Mouse (Mus musculus) midbrain, embryonic 12.5 days (tissue): ENCODE measurements around the gene Nfil3. TPM values are rescaled to one million over a fixed set of nuclear protein-coding genes. Genes with fewer than 3 reads are reported as not detected.

Experiments used
- ATAC-seq: fragments of 200-750 bp; cut with Nextera tagmentation; 2 replicates; pipeline ENCODE4 v1.8.0; 2017; ENCODE audit warnings: low read depth, moderate TSS enrichment, moderate library complexity; ENCODE audit not compliant: low FRiP score
- H3K27ac ChIP-seq: fragments of 300-500 bp; sonication (generic); replicated peaks from 2 replicates; pipeline ENCODE4 v1.5.1; 2016; ENCODE audit warnings: mild to moderate bottlenecking
- H3K27me3 ChIP-seq: fragments of 300-500 bp; sonication (generic); 2 replicates; pipeline ENCODE4 v1.6.1; 2016; ENCODE audit warnings: mild to moderate bottlenecking
- H3K36me3 ChIP-seq: fragments of 300-500 bp; sonication (generic); 2 replicates; pipeline ENCODE4 v1.6.1; 2016
- H3K4me1 ChIP-seq: fragments of 300-500 bp; sonication (generic); 2 replicates; pipeline ENCODE4 v1.6.1; 2016
- H3K4me2 ChIP-seq: fragments of 300-500 bp; sonication (generic); replicated peaks from 2 replicates; pipeline ENCODE4 v1.6.1; 2016; ENCODE audit warnings: mild to moderate bottlenecking, moderate library complexity
- H3K4me3 ChIP-seq: fragments of 300-500 bp; sonication (generic); 2 replicates; pipeline ENCODE4 v1.5.1; 2016; ENCODE audit warnings: mild to moderate bottlenecking
- H3K9ac ChIP-seq: fragments of 300-500 bp; sonication (generic); replicated peaks from 2 replicates; pipeline ENCODE4 v1.6.1; 2016; ENCODE audit warnings: mild to moderate bottlenecking, moderate library complexity
- H3K9me3 ChIP-seq: fragments of 300-500 bp; sonication (generic); 2 replicates; pipeline ENCODE4 v1.6.1; 2016; ENCODE audit warnings: mild to moderate bottlenecking
- WGBS: fragments of 180-500 bp; shearing (Covaris S2); methylation state at CpG from one replicate; pipeline ENCODE4 v1.1.7; 2016; 5-methylcytosine and 5-hydroxymethylcytosine counted together
- polyA plus RNA-seq: library from polyadenylated mRNA; unstranded; fragments of >200 nt; fragmentation: Nextera tagmentation; extraction: Ambion mirVana; gene quantifications from 2 replicates; pipeline ENCODE4 v1.2.1, GENCODE M21; 2016

Nfil3 gene
- polyA plus RNA-seq, 1 experiment from 2014 or later: 28.5 TPM

DNA sequence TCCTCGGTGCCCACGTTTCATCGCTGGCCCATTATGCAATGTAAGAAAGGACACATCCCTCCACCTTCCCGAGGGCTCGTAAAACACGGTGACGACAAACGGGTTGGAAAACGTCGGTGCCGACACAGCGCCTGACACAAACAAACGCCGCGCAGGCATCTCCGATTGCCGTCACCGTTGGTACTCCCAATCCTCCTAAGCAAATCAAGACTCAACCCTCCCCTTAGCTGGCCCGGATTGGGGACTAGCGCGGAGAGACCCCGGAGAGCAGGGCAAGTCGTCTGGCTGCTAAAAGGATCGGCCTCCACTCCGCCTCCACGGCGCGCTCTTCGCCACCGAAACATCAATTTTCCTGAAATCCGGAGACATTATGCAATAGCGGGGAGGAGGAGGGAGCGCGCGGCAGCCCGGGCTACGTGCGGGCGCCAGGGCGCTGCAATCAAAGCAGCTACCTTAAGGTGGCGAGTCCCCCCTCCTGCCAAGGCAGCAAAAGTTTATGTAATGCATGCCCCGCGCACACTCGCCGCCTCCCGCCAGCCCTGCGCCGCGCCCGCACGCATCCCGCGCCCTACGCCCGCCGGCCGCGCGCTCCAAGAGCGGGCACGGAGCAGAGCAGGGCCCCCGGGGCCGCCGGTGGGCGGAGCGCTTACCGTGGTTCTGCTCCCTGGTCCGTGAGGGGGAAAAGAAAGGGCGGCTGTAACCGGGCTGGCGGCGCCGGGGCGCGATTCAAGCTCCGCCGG, 492 bp downstream of the Nfil3 start:
- WGBS: under 1% methylated on average over 70 of the region's 77 CpGs
- Histone ChIP-seq H3K4me1 (peaks cover 38% of the 10 kb centered on the region), H3K4me2 (peak overlapping the region; percentile 96), H3K9me3 (no peaks in the 10 kb centered on the region), H3K9ac (peak overlapping the region; percentile 81), H3K27ac (peak overlapping the region; percentile 94), H3K27me3 (peaks cover 38% of the 10 kb centered on the region), H3K4me3 (peak overlapping the region; percentile 87), H3K36me3 (no peaks in the 10 kb centered on the region)
- peak; percentile 75 for ATAC-seq

DNA sequence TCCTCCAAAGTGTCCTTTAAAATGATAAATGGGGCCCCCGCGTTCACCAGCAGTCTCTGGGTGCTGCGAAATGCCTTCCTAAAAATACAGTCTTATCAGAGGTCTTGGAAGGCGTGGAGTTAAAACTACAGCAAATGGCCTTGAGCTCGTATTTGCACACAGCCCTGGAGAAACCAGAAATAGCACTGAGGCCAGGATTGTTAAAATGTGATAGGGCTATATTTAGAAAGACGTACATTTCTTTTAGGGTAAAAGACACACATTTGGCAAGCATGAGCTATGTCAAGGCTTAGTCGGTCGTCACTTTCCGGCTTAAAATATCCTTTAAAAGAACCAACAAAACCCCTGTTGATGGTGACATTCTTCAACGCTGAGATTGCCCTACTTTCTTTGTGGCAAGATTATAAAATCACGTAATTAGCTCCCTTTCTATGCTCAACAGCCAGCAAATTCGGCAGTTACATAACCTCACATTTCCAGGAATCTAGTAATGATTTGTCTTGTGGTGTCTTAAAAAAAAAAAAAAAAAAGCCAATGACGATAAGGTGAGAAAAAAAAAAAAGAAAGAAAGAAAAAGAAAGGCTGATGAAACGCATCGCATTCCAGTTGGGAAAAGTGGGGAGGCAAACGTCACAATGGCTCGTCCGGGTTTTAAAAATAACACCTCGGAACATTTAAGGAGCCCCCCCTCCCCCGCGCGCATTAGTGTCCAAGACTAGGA, 1.4 kb downstream of the Nfil3 start:
- Histone ChIP-seq H3K27me3 (peaks cover 38% of the 10 kb centered on the region), H3K9me3 (no peaks in the 10 kb centered on the region)

DNA sequence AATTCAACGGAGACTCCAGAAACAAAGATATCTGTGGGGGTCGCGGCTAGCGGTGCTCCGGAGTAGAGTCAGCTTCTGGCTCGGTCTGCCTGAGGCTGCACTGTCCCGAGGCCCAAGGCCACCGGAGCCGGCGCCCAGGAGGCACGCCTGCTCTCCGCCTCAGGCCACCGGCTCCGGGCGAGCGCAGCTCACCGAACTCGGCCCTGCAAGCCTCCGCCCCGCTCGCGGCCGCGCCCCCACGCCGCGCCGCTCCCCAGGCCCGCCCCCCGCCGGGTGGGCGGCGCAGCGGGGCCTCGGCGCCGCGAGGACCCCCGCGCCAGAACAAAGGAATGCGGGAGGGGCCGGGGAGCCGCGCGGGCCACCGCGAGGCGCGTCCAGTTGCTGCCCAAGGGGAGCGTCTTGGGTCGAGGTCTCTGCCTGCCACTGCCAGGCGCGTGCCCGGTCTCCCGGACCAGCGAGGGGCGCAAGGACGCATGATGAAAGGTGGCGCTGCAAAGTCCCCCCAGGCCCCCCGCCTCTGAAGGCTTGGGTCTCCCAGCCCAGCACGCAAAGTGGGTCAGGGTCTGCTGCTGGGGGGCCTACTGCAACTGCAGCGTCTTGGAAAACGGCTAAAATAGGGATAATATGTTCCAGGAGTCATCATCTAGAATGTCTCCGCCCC, 2.4 kb downstream of the Nfil3 start:
- peaks cover 36% of the 10 kb centered on the region for H3K27me3 ChIP-seq
- H3K4me1 ChIP-seq: peaks cover 40% of the 10 kb centered on the region
- H3K9me3 ChIP-seq: no peaks in the 10 kb centered on the region
- peak overlapping the region; percentile 83 for H3K9ac ChIP-seq
- peak overlapping the region; percentile 65 for H3K4me3 ChIP-seq
- H3K4me2 ChIP-seq: peak overlapping the region; percentile 96
- H3K27ac ChIP-seq: peak overlapping the region; percentile 86
- 0 out of 2 replicates have a peak, but pooled peaks have one; percentile 32 for ATAC-seq
- 2% methylated on average over 49 of the region's 64 CpGs for whole genome bisulfite sequencing
- H3K36me3 ChIP-seq: no peaks in the 10 kb centered on the region

More for the DNA sequence above, 1.4 kb downstream of the Nfil3 start:
- Histone ChIP-seq H3K36me3 (no peaks in the 10 kb centered on the region), H3K27ac (peak overlapping the region; percentile 94), H3K4me2 (peak overlapping the region; percentile 96), H3K4me3 (peak overlapping the region; percentile 87), H3K9ac (peak overlapping the region; percentile 81), H3K4me1 (peaks cover 40% of the 10 kb centered on the region)
- WGBS: under 1% methylated on average over 22 of the region's 22 CpGs
- no peak for ATAC-seq

DNA sequence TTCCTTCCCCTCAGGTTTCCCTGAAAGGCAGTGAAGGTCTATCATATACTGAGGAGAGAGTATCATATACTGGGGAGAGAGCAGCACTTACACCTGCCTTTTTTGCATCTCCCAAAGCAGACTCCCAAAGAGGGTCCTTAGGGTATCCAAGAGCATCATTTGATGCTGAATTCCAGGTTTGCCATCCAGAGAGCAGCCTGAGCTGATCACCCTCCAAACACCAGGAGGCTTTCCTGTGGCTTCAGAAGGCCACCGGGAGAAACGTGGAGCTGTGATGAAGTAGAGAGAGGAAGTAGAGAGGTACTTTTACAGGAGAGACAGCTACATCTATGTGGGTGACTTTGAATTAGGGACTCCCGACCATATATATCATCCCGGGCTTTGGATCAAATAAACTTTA, 3.1 kb downstream of the Nfil3 start:
- WGBS: 26% methylated on average over 4 of the region's 4 CpGs
- Histone ChIP-seq H3K4me1 (peaks cover 40% of the 10 kb centered on the region), H3K4me3 (peak overlapping the region; percentile 65), H3K4me2 (peak overlapping the region; percentile 96), H3K36me3 (no peaks in the 10 kb centered on the region), H3K9ac (peak overlapping the region; percentile 83), H3K9me3 (no peaks in the 10 kb centered on the region), H3K27me3 (peaks cover 33% of the 10 kb centered on the region), H3K27ac (peak overlapping the region; percentile 86; the same call in 1 of the 2 replicates)
- ATAC-seq: no peak

DNA sequence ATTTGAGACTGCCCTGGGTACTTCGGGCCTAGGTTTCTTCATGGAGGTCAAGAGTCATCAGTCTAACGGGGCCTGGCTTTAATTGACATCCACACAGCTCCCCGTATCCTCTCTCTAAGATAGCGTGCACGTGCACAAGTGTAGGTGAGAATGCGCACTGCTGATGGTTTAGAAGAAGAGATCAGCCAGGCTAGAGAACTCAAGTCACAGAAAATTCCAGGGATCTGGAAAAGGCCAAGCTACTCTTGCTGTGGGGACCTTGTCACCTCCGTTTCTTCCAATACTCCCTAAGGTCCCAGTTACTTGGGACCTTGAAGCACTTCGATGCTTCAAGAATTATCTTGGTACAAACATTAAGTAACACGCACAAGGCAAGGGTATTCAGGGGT, 3.7 kb downstream of the Nfil3 start:
- peak overlapping the region; percentile 96 for H3K4me2 ChIP-seq
- WGBS: 78% methylated on average over 9 of the region's 9 CpGs
- peaks cover 39% of the 10 kb centered on the region for H3K4me1 ChIP-seq
- H3K4me3 ChIP-seq: no peak overlapping the region
- H3K27ac ChIP-seq: no peak overlapping the region
- H3K9me3 ChIP-seq: no peaks in the 10 kb centered on the region
- no peak for ATAC-seq
- peaks cover 31% of the 10 kb centered on the region for H3K27me3 ChIP-seq
- no peak overlapping the region for H3K9ac ChIP-seq
- H3K36me3 ChIP-seq: no peaks in the 10 kb centered on the region

DNA sequence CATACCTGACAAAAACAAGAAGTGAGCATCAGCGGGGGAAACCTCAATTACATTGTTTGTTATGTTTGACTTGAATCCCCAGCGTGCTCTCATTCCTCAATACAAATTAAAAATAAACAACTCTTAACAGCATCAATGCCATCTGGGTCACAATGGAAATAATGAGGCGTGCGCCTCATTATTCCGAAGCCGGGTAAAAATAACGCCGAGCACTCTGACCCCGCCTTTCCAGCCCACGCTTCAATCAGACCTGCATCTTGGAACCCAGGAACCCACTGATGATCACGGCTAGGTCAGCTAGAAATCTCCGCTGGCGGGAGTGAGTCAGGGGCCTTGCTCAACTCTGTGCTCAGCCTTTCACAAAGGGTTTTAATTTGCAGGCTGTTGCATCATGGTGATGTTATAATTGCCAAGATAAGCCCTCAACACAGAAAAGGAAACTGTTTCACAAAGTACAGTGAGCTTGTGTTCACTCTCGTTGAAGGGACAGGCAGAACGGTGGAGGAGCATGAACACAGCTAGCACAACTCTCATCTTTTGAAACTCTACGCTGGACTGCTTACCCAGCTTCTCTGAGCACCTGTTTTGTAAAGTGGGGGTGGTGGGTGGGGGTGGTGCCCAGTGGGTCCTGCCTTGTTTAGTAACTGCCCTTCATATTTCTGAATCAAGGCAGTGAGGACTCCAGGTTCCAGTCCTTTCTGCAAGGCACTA, 4.2 kb downstream of the Nfil3 start:
- peaks cover 26% of the 10 kb centered on the region for H3K27me3 ChIP-seq
- 36% methylated on average over 16 of the region's 16 CpGs for WGBS
- no peak overlapping the region for H3K27ac ChIP-seq
- H3K36me3 ChIP-seq: no peaks in the 10 kb centered on the region
- no peak for ATAC-seq
- H3K4me2 ChIP-seq: peak overlapping the region; percentile 96
- H3K9me3 ChIP-seq: no peaks in the 10 kb centered on the region
- peaks cover 33% of the 10 kb centered on the region for H3K4me1 ChIP-seq
- H3K4me3 ChIP-seq: no peak overlapping the region
- H3K9ac ChIP-seq: 0 out of 2 replicates have a peak overlapping the region, but pooled peaks have one; percentile 1

DNA sequence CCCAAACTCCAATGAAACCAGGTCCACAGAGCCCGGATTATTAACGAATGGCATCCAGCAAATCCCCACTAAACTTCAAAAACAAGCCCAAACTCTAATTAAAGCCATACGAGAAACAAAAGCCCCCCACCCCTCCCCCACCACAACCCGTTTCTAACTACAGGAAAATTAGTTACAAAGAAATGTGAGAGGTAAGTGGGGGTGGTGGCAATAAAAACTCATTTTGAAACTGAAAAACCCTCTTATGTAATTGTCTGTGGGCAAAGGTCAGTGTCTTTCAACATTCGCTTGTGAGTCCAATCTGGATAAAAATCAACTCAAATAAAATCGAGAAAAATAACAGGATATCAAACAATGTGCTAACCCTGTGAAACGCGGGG, 4.8 kb downstream of the Nfil3 start:
- no peaks in the 10 kb centered on the region for H3K36me3 ChIP-seq
- no peak overlapping the region for H3K27ac ChIP-seq
- peaks cover 20% of the 10 kb centered on the region for H3K27me3 ChIP-seq
- peaks cover 31% of the 10 kb centered on the region for H3K4me1 ChIP-seq
- no peak for ATAC-seq
- H3K4me2 ChIP-seq: peak overlapping the region; percentile 96; the same call in 1 of the 2 replicates
- H3K9ac ChIP-seq: no peak overlapping the region
- H3K4me3 ChIP-seq: no peak overlapping the region
- WGBS: 28% methylated on average over 8 of the region's 8 CpGs
- no peaks in the 10 kb centered on the region for H3K9me3 ChIP-seq

DNA sequence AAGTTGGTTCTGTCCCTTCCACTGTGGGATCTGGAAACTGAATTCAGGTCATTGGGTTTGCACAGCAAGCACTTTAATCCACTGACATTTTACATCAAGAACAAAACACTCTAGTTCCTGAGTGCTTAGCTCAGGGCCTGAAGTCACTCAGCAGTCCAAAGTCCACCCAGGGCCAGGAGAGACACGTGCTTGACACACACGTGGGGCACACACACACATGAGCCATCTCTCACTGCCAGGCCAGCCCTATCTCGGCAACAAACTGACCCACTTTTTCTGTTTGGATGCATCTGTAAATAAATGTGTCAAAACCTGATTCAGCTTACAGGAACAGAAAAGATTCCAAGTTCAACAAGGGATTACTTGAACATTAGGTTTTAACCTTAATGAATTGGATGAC, 6.2 kb downstream of the Nfil3 start:
- Histone ChIP-seq H3K4me3 (no peak overlapping the region), H3K4me1 (peaks cover 31% of the 10 kb centered on the region), H3K36me3 (no peaks in the 10 kb centered on the region), H3K27me3 (peaks cover 20% of the 10 kb centered on the region), H3K27ac (no peak overlapping the region), H3K9me3 (no peaks in the 10 kb centered on the region), H3K4me2 (no peak overlapping the region), H3K9ac (no peak overlapping the region)
- no peak for ATAC-seq
- 75% methylated on average over 3 of the region's 3 CpGs for WGBS

DNA sequence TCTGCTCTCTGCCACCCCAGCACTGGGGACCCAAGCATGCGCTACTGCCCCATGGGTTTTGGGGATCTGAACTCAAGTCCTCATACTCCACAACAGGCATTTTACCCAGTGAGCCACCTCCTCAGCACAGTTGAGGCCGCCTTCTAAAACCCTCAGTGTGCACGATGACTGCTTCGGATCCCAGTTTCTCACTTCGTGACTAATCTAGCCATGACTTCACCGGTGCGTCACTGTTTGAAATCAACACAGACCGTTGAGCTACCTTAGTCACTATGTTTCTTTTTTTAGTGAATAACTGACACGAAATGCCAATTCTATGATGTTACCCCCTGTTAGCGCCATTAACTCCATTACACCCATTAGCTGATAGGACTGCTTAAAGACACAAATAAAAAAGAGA, 7.4 kb downstream of the Nfil3 start:
- H3K36me3 ChIP-seq: peaks cover 4% of the 10 kb centered on the region; the same call in 1 of the 2 replicates
- no peak overlapping the region for H3K4me3 ChIP-seq
- H3K27me3 ChIP-seq: peaks cover 17% of the 10 kb centered on the region
- no peaks in the 10 kb centered on the region for H3K9me3 ChIP-seq
- no peak overlapping the region for H3K4me2 ChIP-seq
- no peak overlapping the region for H3K27ac ChIP-seq
- WGBS: 95% methylated on average over 10 of the region's 10 CpGs
- H3K9ac ChIP-seq: no peak overlapping the region
- H3K4me1 ChIP-seq: peaks cover 26% of the 10 kb centered on the region
- no peak for ATAC-seq

DNA sequence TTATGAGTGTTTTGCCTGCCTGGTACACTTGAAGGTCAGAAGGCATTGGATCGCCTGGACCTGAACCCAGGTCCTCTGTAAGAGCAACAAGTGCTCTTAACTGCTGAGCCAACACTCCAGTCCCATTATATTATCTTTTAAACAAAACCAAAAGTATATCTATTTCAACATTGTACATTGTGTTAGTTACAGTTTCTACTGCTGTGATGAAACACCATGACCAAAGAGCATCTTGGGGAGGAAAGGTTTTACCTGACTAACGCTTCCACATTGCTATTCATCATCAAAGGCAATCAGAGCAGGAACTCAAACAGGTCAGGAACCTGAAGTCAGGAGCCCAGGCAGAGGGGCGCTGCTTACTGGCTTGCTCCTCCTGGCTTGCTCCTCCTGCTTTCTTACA, 8.2 kb downstream of the Nfil3 start:
- Histone ChIP-seq H3K36me3 (peaks cover 12% of the 10 kb centered on the region; the same call in 1 of the 2 replicates), H3K4me3 (no peak overlapping the region), H3K27ac (no peak overlapping the region), H3K4me2 (no peak overlapping the region), H3K9ac (no peak overlapping the region), H3K4me1 (peaks cover 24% of the 10 kb centered on the region), H3K9me3 (no peaks in the 10 kb centered on the region), H3K27me3 (peaks cover 11% of the 10 kb centered on the region)
- no peak for ATAC-seq
- 92% methylated on average over 3 of the region's 3 CpGs for WGBS

DNA sequence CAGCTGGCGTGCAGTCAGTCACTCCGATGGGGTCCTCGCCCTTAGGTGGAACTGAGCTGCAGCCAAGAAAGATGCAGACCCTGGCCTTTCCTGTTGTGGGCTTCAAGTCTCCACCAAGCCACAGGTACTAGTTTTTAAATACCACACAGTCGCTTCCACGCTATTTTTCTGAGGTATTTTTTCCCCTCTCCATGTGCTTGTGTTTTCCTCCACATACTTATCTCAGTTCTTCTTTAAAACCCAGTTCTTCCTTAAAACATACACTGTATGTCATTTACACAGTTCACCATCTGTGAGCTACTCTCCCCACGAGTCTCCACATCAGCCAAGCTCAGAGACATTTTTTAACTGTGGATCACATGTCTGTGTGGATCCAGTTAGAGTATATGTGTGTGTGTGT, 10.0 kb downstream of the Nfil3 start:
- Histone ChIP-seq H3K9ac (no peak overlapping the region), H3K4me3 (no peak overlapping the region)
- ATAC-seq: no peak

More for the DNA sequence above, 10.0 kb downstream of the Nfil3 start:
- Histone ChIP-seq H3K9me3 (no peaks in the 10 kb centered on the region), H3K4me2 (no peak overlapping the region), H3K27ac (no peak overlapping the region), H3K27me3 (no peaks in the 10 kb centered on the region), H3K4me1 (peaks cover 7% of the 10 kb centered on the region; the same call in 1 of the 2 replicates), H3K36me3 (peaks cover 29% of the 10 kb centered on the region)
- WGBS: 88% methylated on average over 6 of the region's 6 CpGs
